Mouse (Mus musculus): ENCODE data around the gene Cntrl. TPM values are rescaled to one million over a fixed set of nuclear protein-coding genes. Genes with fewer than 3 reads are reported as not detected.

The Cntrl gene
- polyA plus RNA-seq, 1 experiment = 15.0 TPM

DNA sequence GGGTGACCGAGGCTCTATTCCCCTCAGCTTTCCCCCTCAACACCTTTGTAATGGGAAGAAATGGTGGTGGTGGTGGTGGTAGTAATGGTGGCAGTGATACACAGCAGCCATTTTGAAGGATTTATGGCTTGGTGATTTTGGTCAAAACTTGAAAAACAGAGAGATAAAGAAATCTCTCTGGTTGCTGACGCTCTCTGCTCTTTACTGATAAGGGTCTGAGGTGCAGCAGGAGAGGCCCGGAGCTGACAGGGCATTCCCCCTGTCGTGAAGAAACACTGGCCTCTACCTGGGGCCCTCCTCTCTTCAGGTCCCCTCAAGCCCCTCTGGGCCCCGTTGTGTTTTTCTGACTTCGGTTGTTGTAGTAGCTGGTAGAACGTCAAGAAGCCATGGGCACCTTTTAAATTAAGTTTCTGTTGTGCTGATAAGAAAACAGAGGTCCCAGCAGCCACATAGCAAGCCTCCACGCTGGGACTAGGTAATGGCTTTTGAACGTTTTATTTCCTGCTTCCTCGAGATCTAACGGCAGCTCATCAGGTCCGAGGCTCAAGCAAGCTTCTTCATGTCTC, 104.1 kb downstream of the Cntrl start:
- DNase-seq (ENCODE audit: extremely low spot score in 1 of 2, low spot score in 1 of 2) = no peak

- DNase-seq (ENCODE audit: extremely low spot score in 1 of 2, low spot score in 1 of 2) = peak; percentile 35 to 95
Measured at GRCm38 (mm10) chr2:35214881-35215358, 105.6 kb downstream of the Cntrl start.

DNA sequence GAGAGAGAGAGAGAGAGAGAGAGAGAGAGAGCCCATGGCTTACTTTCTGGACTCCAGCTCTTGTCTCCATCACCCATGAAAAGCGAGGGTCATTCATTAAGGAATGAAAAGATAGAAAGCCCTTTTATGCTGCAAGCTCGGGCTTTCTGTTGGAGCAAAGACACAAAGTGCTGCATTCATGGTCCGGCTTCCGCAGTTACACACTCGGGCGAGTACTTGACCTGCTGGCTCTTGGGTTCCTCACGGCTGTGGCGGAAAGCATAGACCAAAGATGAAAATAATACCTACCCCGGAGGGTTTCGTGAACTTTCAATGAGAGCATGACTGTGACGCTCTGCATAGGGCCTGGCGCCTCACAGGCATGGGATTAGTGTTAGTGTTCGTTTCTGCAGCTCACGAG, 106.1 kb downstream of the Cntrl start:
- no peak for DNase-seq (ENCODE audit: extremely low spot score in 1 of 2, low spot score in 1 of 2)

- no peak for DNase-seq (ENCODE audit: extremely low spot score in 1 of 2, low spot score in 1 of 2)
Measured at GRCm38 (mm10) chr2:35216701-35217100, 107.4 kb downstream of the Cntrl start.

- DNase-seq (ENCODE audit: extremely low spot score in 1 of 2, low spot score in 1 of 2) = no peak
Measured at GRCm38 (mm10) chr2:35218736-35219135, 109.4 kb downstream of the Cntrl start.

- no peak for DNase-seq (ENCODE audit: extremely low spot score in 1 of 2, low spot score in 1 of 2)
Measured at GRCm38 (mm10) chr2:35222822-35223391, 113.6 kb downstream of the Cntrl start.

- no peak for DNase-seq (ENCODE audit: extremely low spot score in 1 of 2, low spot score in 1 of 2)
Measured at GRCm38 (mm10) chr2:35224285-35224684, 115.0 kb downstream of the Cntrl start.

- no peak for DNase-seq (ENCODE audit: extremely low spot score in 1 of 2, low spot score in 1 of 2)
Measured at GRCm38 (mm10) chr2:35228145-35228544, 118.9 kb downstream of the Cntrl start.

Other genes with a start within 250 kb of the Cntrl start
- 0.55 and 0.58 TPM in 2 replicates for gene Cutal, start 235.1 kb upstream of the Cntrl start, polyA plus RNA-seq (2012; rRNA removed)
- 35.2 and 44.2 TPM in 2 replicates for gene Psmd5, start 234.5 kb upstream of the Cntrl start, polyA plus RNA-seq (2012; rRNA removed)
- 1.2 and 1.3 TPM in 2 replicates for gene Phf19, start 195.5 kb upstream of the Cntrl start, polyA plus RNA-seq (2012; rRNA removed)
- 3.5 and 4.8 TPM in 2 replicates for gene Traf1, start 147.7 kb upstream of the Cntrl start, polyA plus RNA-seq (2012; rRNA removed)
- 0.48 and 0.50 TPM in 2 replicates for gene Hc, start 48.1 kb upstream of the Cntrl start, polyA plus RNA-seq (2012; rRNA removed)
- 0.69 and 0.74 TPM in 2 replicates for gene AI182371, start 7.9 kb upstream of the Cntrl start, polyA plus RNA-seq (2012; rRNA removed)
- 178 and 186 TPM in 2 replicates for gene Rab14, start 91.6 kb downstream of the Cntrl start, polyA plus RNA-seq (2012; rRNA removed)
- gene Gsn, start 146.9 kb downstream of the Cntrl start, polyA plus RNA-seq (2012; rRNA removed) = 99.2 and 99.6 TPM in 2 replicates
- gene Stom, start 227.5 kb downstream of the Cntrl start, polyA plus RNA-seq (2012; rRNA removed) = 16.9 and 20.3 TPM in 2 replicates

Measured in frontal cortex, adult 2 months (tissue).